Mouse (Mus musculus) heart, embryonic 10.5 days (tissue): ENCODE data around the gene Rbm20. TPM values are rescaled to one million over a fixed set of nuclear protein-coding genes. Genes with fewer than 3 reads are reported as not detected.

ENCODE experiments used
- DNase-seq: peaks from one replicate; pipeline ENCODE4 v3.0.0-alpha.2; 2017; ENCODE audit warnings: low spot score
- H3K27ac ChIP-seq: fragments of 300-500 bp; sonication (generic); 2 replicates; pipeline ENCODE4 v1.5.1; 2016; ENCODE audit warnings: mild to moderate bottlenecking
- H3K27me3 ChIP-seq: fragments of 300-500 bp; sonication (generic); 2 replicates; pipeline ENCODE4 v1.6.1; 2016; ENCODE audit warnings: mild to moderate bottlenecking; ENCODE audit not compliant: poor library complexity, insufficient read depth, severe bottlenecking
- H3K36me3 ChIP-seq: fragments of 300-500 bp; sonication (generic); 2 replicates; pipeline ENCODE4 v1.6.1; 2016; ENCODE audit warnings: mild to moderate bottlenecking, moderate library complexity
- H3K4me1 ChIP-seq: fragments of 300-500 bp; sonication (generic); 2 replicates; pipeline ENCODE4 v1.6.1; 2016; ENCODE audit warnings: mild to moderate bottlenecking
- H3K4me3 ChIP-seq: fragments of 300-500 bp; sonication (generic); 2 replicates; pipeline ENCODE4 v1.5.1; 2016; ENCODE audit warnings: mild to moderate bottlenecking, moderate library complexity
- H3K9me3 ChIP-seq: fragments of 300-500 bp; sonication (generic); 2 replicates; pipeline ENCODE4 v1.6.1; 2016; ENCODE audit warnings: mild to moderate bottlenecking, moderate library complexity
- WGBS: fragments of 180-500 bp; shearing (Covaris S2); methylation state at CpG from one replicate; pipeline ENCODE4 v1.1.7; 2016; 5-methylcytosine and 5-hydroxymethylcytosine counted together
- polyA plus RNA-seq: library from polyadenylated mRNA; unstranded; fragments of >200 nt; fragmentation: Nextera tagmentation; extraction: Ambion mirVana; gene quantifications from 2 replicates; pipeline ENCODE4 v1.2.1, GENCODE M21; 2016

Gene Rbm20
- polyA plus RNA-seq, 1 experiment from 2014 or later, result 18.3 TPM

GRCm38 (mm10) chr19:53751420-53752185, 74.5 kb downstream of the Rbm20 start:
- DNase-seq, result peak; percentile 70
- H3K4me1 ChIP-seq, result peaks cover 55% of the 10 kb centered on the region
- H3K9me3 ChIP-seq, result no peaks in the 10 kb centered on the region
- H3K36me3 ChIP-seq, result peaks cover 16% of the 10 kb centered on the region; the same call in 1 of the 2 replicates
- H3K27ac ChIP-seq, result peak overlapping the region; percentile 78
- no peaks in the 10 kb centered on the region for H3K27me3 ChIP-seq
- 59% methylated on average over 22 of the region's 22 CpGs for WGBS
- no peak overlapping the region for H3K4me3 ChIP-seq

GRCm38 (mm10) chr19:53752993-53753392, 75.9 kb downstream of the Rbm20 start:
- WGBS, result 57% methylated on average over 7 of the region's 7 CpGs
- peaks cover 14% of the 10 kb centered on the region; the same call in 1 of the 2 replicates for H3K36me3 ChIP-seq
- peaks cover 55% of the 10 kb centered on the region for H3K4me1 ChIP-seq
- H3K9me3 ChIP-seq, result no peaks in the 10 kb centered on the region
- peak; percentile 75 for DNase-seq
- H3K27me3 ChIP-seq, result no peaks in the 10 kb centered on the region
- H3K4me3 ChIP-seq, result no peak overlapping the region
- 0 out of 2 replicates have a peak overlapping the region, but pooled peaks have one; percentile 22 for H3K27ac ChIP-seq

- peak; percentile 74 for DNase-seq
- WGBS, result 40% methylated on average over 7 of the region's 7 CpGs
- Histone ChIP-seq H3K36me3 (peaks cover 12% of the 10 kb centered on the region; the same call in 1 of the 2 replicates), H3K4me3 (0 out of 2 replicates have a peak overlapping the region, but pooled peaks have one; percentile 8), H3K9me3 (no peaks in the 10 kb centered on the region), H3K4me1 (peaks cover 51% of the 10 kb centered on the region), H3K27me3 (no peaks in the 10 kb centered on the region), H3K27ac (peak overlapping the region; percentile 72)
Observed at GRCm38 (mm10) chr19:53754421-53754830, 77.3 kb downstream of the Rbm20 start.

- peaks cover 12% of the 10 kb centered on the region; the same call in 1 of the 2 replicates for H3K36me3 ChIP-seq
- H3K27ac ChIP-seq, result peak overlapping the region; percentile 72
- WGBS, result 77% methylated on average over 5 of the region's 5 CpGs
- DNase-seq, result peak; percentile 72
- no peaks in the 10 kb centered on the region for H3K9me3 ChIP-seq
- peaks cover 52% of the 10 kb centered on the region for H3K4me1 ChIP-seq
- no peak overlapping the region for H3K4me3 ChIP-seq
- no peaks in the 10 kb centered on the region for H3K27me3 ChIP-seq
Observed at GRCm38 (mm10) chr19:53755346-53755745, 78.2 kb downstream of the Rbm20 start.

- H3K27ac ChIP-seq, result no peak overlapping the region
- WGBS, result 80% methylated on average over 17 of the region's 17 CpGs
- no peaks in the 10 kb centered on the region for H3K27me3 ChIP-seq
- no peaks in the 10 kb centered on the region for H3K9me3 ChIP-seq
- peaks cover 51% of the 10 kb centered on the region for H3K4me1 ChIP-seq
- DNase-seq, result no peak
- H3K36me3 ChIP-seq, result peaks cover 12% of the 10 kb centered on the region; the same call in 1 of the 2 replicates
- H3K4me3 ChIP-seq, result no peak overlapping the region
Observed at GRCm38 (mm10) chr19:53757432-53758109, 80.5 kb downstream of the Rbm20 start.

- Histone ChIP-seq H3K9me3 (no peaks in the 10 kb centered on the region), H3K4me3 (no peak overlapping the region), H3K27me3 (no peaks in the 10 kb centered on the region), H3K27ac (no peak overlapping the region), H3K36me3 (peaks cover 8% of the 10 kb centered on the region; the same call in 1 of the 2 replicates), H3K4me1 (peaks cover 40% of the 10 kb centered on the region)
- DNase-seq, result peak; percentile 72
- 82% methylated on average over 2 of the region's 2 CpGs for WGBS
Observed at GRCm38 (mm10) chr19:53758881-53759418, 81.8 kb downstream of the Rbm20 start.

- no peak for DNase-seq
- Histone ChIP-seq H3K9me3 (no peaks in the 10 kb centered on the region), H3K27me3 (no peaks in the 10 kb centered on the region), H3K4me3 (no peak overlapping the region), H3K27ac (no peak overlapping the region), H3K4me1 (peaks cover 31% of the 10 kb centered on the region), H3K36me3 (peaks cover 17% of the 10 kb centered on the region; the same call in 1 of the 2 replicates)
- 84% methylated on average over 17 of the region's 17 CpGs for whole genome bisulfite sequencing
Observed at GRCm38 (mm10) chr19:53760125-53761101, 83.3 kb downstream of the Rbm20 start.

- Histone ChIP-seq H3K9me3 (no peaks in the 10 kb centered on the region), H3K27me3 (no peaks in the 10 kb centered on the region), H3K4me1 (peaks cover 28% of the 10 kb centered on the region), H3K4me3 (no peak overlapping the region), H3K36me3 (peaks cover 11% of the 10 kb centered on the region; the same call in 1 of the 2 replicates), H3K27ac (no peak overlapping the region)
- 74% methylated on average over 8 of the region's 8 CpGs for WGBS
- DNase-seq, result no peak
Observed at GRCm38 (mm10) chr19:53762749-53763438, 85.8 kb downstream of the Rbm20 start.

- H3K4me1 ChIP-seq, result peaks cover 34% of the 10 kb centered on the region
Observed at GRCm38 (mm10) chr19:53764688-53765478, 87.8 kb downstream of the Rbm20 start.

GRCm38 (mm10) chr19:53768478-53768877, 91.4 kb downstream of the Rbm20 start:
- WGBS, result 23% methylated on average over 3 of the region's 3 CpGs
- H3K27me3 ChIP-seq, result no peaks in the 10 kb centered on the region
- H3K4me1 ChIP-seq, result peaks cover 37% of the 10 kb centered on the region
- peak overlapping the region; percentile 42 for H3K27ac ChIP-seq
- DNase-seq, result no peak
- H3K4me3 ChIP-seq, result no peak overlapping the region
- H3K36me3 ChIP-seq, result peaks cover 11% of the 10 kb centered on the region; the same call in 1 of the 2 replicates
- no peaks in the 10 kb centered on the region for H3K9me3 ChIP-seq

More at GRCm38 (mm10) chr19:53764688-53765478, 87.8 kb downstream of the Rbm20 start:
- no peak for DNase-seq
- Histone ChIP-seq H3K27ac (no peak overlapping the region), H3K9me3 (no peaks in the 10 kb centered on the region), H3K36me3 (peaks cover 11% of the 10 kb centered on the region; the same call in 1 of the 2 replicates), H3K27me3 (no peaks in the 10 kb centered on the region), H3K4me3 (no peak overlapping the region)
- WGBS, result 81% methylated on average over 7 of the region's 7 CpGs
